Mouse (Mus musculus) forebrain, embryonic 11.5 days (tissue): ENCODE measurements around the gene Gm813. TPM values are rescaled to one million over a fixed set of nuclear protein-coding genes. Genes with fewer than 3 reads are reported as not detected.

Experiments
- ATAC-seq: fragments of 200-750 bp; cut with Nextera tagmentation; replicated peaks from 2 replicates; pipeline ENCODE4 v1.8.0; 2017; ENCODE audit warnings: moderate TSS enrichment; ENCODE audit not compliant: low FRiP score
- DNase-seq: peaks from one replicate; pipeline ENCODE4 v3.0.0-alpha.2; 2017; ENCODE audit warnings: low spot score
- H3K27ac ChIP-seq: fragments of 300-500 bp; sonication (generic); 2 replicates; pipeline ENCODE4 v1.5.1; 2014; ENCODE audit warnings: low read depth, low read length
- H3K27me3 ChIP-seq: fragments of 300-500 bp; sonication (generic); 2 replicates; pipeline ENCODE4 v1.6.1; 2014; ENCODE audit warnings: mild to moderate bottlenecking, low read length, mixed read lengths; ENCODE audit not compliant: control insufficient read depth, insufficient read depth
- H3K36me3 ChIP-seq: fragments of 300-500 bp; sonication (generic); 2 replicates; pipeline ENCODE4 v1.6.1; 2014; ENCODE audit warnings: mild to moderate bottlenecking, low read length, moderate library complexity, mixed read lengths; ENCODE audit not compliant: control insufficient read depth, insufficient read depth
- H3K4me1 ChIP-seq: fragments of 300-500 bp; sonication (generic); replicated peaks from 2 replicates; pipeline ENCODE4 v1.6.1; 2014; ENCODE audit warnings: low read length, mixed read lengths; ENCODE audit not compliant: control insufficient read depth, insufficient read depth
- H3K4me2 ChIP-seq: fragments of 300-500 bp; sonication (generic); 2 replicates; pipeline ENCODE4 v1.6.1; 2014; ENCODE audit warnings: low read depth, mild to moderate bottlenecking, low read length, moderate library complexity, mixed read lengths; ENCODE audit not compliant: severe bottlenecking
- H3K4me3 ChIP-seq: fragments of 300-500 bp; sonication (generic); 2 replicates; pipeline ENCODE4 v1.5.1; 2014; ENCODE audit warnings: low read depth, low read length
- H3K9ac ChIP-seq: fragments of 300-500 bp; sonication (generic); 2 replicates; pipeline ENCODE4 v1.6.1; 2014; ENCODE audit warnings: low read length
- H3K9me3 ChIP-seq: fragments of 300-500 bp; sonication (generic); 2 replicates; pipeline ENCODE4 v1.6.1; 2016; ENCODE audit warnings: low read length, mixed read lengths; ENCODE audit not compliant: control insufficient read depth
- WGBS: fragments of 180-500 bp; shearing (Covaris S2); extraction: QIAGEN DNeasy Blood & Tissue Kit; methylation state at CpG from one replicate; pipeline ENCODE4 v1.1.7; 2014; 5-methylcytosine and 5-hydroxymethylcytosine counted together
- polyA plus RNA-seq: library from polyadenylated mRNA; unstranded; fragments of >200 nt; fragmentation: Nextera tagmentation; extraction: Ambion mirVana; gene quantifications from 2 replicates; pipeline ENCODE4 v1.2.1, GENCODE M21; 2014

Gm813 gene
- polyA plus RNA-seq, 1 experiment from 2014 or later = not detected

DNA sequence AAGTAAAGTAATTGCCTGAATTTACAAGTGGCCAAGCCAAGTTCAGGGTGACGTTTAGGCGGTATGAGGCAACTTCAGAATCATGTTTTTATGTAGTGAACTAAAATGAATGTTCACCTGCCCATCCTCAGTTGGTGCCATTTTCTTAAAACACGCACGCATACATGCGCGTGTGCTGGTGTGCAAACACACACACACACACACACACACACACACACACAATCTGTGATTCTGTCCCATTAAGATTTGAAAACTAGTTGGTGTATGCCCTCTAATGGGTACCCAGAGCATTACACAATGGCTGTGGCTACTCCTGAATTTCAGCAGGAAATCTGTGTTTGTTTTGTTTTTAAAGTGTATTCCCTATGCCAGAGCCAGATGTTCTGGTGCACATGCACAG is 7.2 kb upstream of the Gm813 start:
- Histone ChIP-seq H3K36me3 (no peaks in the 10 kb centered on the region), H3K9me3 (no peaks in the 10 kb centered on the region), H3K27me3 (no peaks in the 10 kb centered on the region), H3K4me2 (no peak overlapping the region), H3K9ac (no peak overlapping the region), H3K4me3 (no peak overlapping the region), H3K4me1 (no peaks in the 10 kb centered on the region), H3K27ac (no peak overlapping the region)
- WGBS = 91% methylated on average over 6 of the region's 6 CpGs
- ATAC-seq (no peak), DNase-seq (no peak)

DNA sequence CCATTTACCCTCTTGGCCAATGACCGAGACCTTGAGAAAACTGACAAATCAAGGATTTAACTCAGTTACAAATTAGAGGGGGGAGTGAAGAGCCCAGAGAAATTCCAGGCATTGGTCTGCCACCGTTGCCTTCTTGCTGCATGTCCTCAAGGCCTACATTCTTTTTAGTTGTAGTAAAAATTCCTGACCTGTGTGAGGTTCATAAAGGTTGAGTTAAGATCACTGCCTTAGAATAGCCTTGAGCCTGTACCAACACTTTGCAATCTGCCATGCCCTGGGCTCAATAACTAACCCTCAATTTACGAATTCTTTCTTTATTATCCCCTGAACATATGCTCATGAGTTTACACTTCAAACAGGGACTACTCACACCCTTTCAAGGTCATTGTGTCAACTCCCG is 6.3 kb upstream of the Gm813 start:
- Histone ChIP-seq H3K4me1 (no peaks in the 10 kb centered on the region), H3K4me2 (no peak overlapping the region), H3K9me3 (no peaks in the 10 kb centered on the region), H3K9ac (no peak overlapping the region), H3K27me3 (no peaks in the 10 kb centered on the region), H3K4me3 (no peak overlapping the region), H3K36me3 (no peaks in the 10 kb centered on the region), H3K27ac (no peak overlapping the region)
- DNase-seq = no peak
- ATAC-seq = no peak
- 72% methylated on average over 4 of the region's 4 CpGs for WGBS

GRCm38 (mm10) chr16:58622377-58622776 is 5.6 kb upstream of the Gm813 start:
- Histone ChIP-seq H3K4me2 (no peak overlapping the region), H3K36me3 (no peaks in the 10 kb centered on the region), H3K27ac (no peak overlapping the region), H3K4me1 (no peaks in the 10 kb centered on the region), H3K9ac (no peak overlapping the region), H3K9me3 (no peaks in the 10 kb centered on the region), H3K27me3 (no peaks in the 10 kb centered on the region), H3K4me3 (no peak overlapping the region)
- DNase-seq (no peak), ATAC-seq (no peak)
- 97% methylated on average over 3 of the region's 3 CpGs for WGBS

GRCm38 (mm10) chr16:58617346-58617745 is 568 bp upstream of the Gm813 start:
- ATAC-seq (no peak), DNase-seq (no peak)
- Histone ChIP-seq H3K4me2 (no peak overlapping the region), H3K27ac (no peak overlapping the region), H3K36me3 (no peaks in the 10 kb centered on the region), H3K4me1 (no peaks in the 10 kb centered on the region), H3K4me3 (no peak overlapping the region), H3K27me3 (no peaks in the 10 kb centered on the region), H3K9me3 (no peaks in the 10 kb centered on the region), H3K9ac (no peak overlapping the region)

DNA sequence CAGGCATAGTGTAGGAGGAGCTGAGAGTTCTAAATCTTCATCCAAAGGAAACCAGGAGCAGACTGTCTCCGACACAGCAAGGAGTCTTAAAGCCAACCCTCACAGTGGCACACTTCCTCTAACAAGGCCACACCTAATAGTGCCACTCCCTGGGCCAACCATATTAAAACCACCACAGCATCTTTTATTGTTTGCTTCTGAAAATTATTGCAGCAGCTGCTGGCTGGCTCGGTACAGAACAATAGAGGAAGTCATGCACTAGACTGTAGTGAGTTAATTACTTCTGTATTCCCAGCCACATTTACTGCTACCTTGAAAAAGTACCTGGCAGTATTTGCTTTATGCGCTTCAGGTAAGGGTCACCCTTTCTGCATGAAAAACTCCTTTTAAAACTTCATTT is 3.8 kb downstream of the Gm813 start:
- Histone ChIP-seq H3K4me3 (no peak overlapping the region), H3K27ac (no peak overlapping the region), H3K36me3 (no peaks in the 10 kb centered on the region), H3K27me3 (no peaks in the 10 kb centered on the region), H3K4me1 (no peaks in the 10 kb centered on the region), H3K4me2 (no peak overlapping the region), H3K9ac (no peak overlapping the region), H3K9me3 (no peaks in the 10 kb centered on the region)
- 75% methylated on average over 3 of the region's 3 CpGs for WGBS
- DNase-seq (no peak), ATAC-seq (no peak)

DNA sequence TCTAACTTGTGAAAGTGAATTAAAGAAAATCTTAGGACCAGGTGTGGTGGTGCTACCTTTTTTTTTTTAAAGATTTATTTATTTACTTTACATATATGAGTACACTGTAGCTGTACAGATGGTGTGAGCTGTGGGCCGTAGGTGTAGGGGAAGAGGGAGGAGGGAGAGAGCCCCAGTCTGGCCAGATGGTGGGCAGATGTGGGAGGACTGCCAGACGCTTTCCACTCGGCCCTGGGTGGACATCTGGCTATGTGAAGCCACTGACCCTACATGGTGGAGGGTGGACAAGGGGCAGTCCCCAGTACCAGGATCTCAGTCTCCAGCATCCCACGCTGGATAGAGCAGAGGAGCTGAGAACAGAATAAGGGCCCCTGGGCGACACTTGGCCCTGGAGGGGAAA is 9.7 kb downstream of the Gm813 start:
- Histone ChIP-seq H3K4me1 (no peaks in the 10 kb centered on the region), H3K27ac (no peak overlapping the region), H3K36me3 (no peaks in the 10 kb centered on the region), H3K27me3 (no peaks in the 10 kb centered on the region), H3K4me3 (no peak overlapping the region), H3K9ac (no peak overlapping the region), H3K4me2 (no peak overlapping the region), H3K9me3 (no peaks in the 10 kb centered on the region)
- DNase-seq (no peak), ATAC-seq (no peak)
- WGBS = 74% methylated on average over 5 of the region's 5 CpGs

DNA sequence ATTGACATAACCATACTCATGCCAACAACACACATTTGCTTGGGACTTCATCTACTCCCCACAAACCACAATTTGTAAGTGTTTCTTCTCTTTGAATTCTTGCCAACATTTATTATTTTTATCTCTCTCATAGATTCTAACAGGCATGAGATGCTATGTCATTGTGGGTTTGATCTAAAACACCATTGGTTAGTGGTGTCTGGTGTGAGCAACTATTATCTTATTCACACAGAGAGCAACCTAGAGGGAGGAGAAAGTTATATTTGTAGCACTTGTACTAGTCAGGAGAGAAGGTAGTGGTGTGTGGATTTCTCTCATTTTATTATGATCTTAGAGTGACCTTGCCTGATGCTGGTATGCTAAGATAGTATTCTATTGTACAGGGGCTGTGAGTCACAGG is 12.1 kb downstream of the Gm813 start:
- H3K9me3 ChIP-seq = no peaks in the 10 kb centered on the region
- no peak overlapping the region for H3K4me2 ChIP-seq
- no peaks in the 10 kb centered on the region for H3K36me3 ChIP-seq
- H3K9ac ChIP-seq = no peak overlapping the region
- no peaks in the 10 kb centered on the region for H3K4me1 ChIP-seq
- DNase-seq (no peak), ATAC-seq (no peak)
- no peak overlapping the region for H3K4me3 ChIP-seq
- no peak overlapping the region for H3K27ac ChIP-seq
- no peaks in the 10 kb centered on the region for H3K27me3 ChIP-seq

- 85% methylated on average over 2 of the region's 2 CpGs for whole genome bisulfite sequencing
- Histone ChIP-seq H3K27me3 (no peaks in the 10 kb centered on the region), H3K9ac (no peak overlapping the region), H3K27ac (no peak overlapping the region), H3K4me3 (no peak overlapping the region), H3K9me3 (no peaks in the 10 kb centered on the region), H3K4me2 (no peak overlapping the region), H3K36me3 (no peaks in the 10 kb centered on the region), H3K4me1 (no peaks in the 10 kb centered on the region)
- ATAC-seq (no peak), DNase-seq (no peak)
Observed at GRCm38 (mm10) chr16:58603831-58604230, 12.9 kb downstream of the Gm813 start.

DNA sequence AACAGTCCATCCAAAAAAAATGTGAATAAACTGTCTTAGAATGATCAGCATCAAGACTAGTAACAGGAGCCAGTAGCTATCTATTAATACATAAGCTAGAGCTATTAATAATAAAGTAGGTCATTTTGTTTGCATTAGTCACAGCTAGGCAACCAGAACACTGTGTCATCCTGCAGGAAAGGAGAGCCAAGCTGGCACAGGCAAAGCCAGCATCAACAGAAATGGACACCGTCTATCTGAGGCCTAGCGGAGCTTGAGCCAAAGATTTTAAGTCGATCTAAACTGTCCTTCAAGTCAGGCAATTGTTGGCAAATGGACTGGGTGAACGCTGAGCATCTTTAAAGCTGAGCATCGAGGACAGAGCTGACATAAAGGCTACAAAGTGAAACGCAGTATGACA is 15.9 kb downstream of the Gm813 start:
- no peak for ATAC-seq
- 88% methylated on average over 6 of the region's 6 CpGs for WGBS

More for the DNA sequence above, 15.9 kb downstream of the Gm813 start:
- no peaks in the 10 kb centered on the region for H3K36me3 ChIP-seq
- H3K4me1 ChIP-seq = no peaks in the 10 kb centered on the region
- H3K9me3 ChIP-seq = no peaks in the 10 kb centered on the region
- no peak overlapping the region for H3K9ac ChIP-seq
- no peaks in the 10 kb centered on the region for H3K27me3 ChIP-seq
- no peak for DNase-seq
- no peak overlapping the region for H3K4me2 ChIP-seq
- H3K27ac ChIP-seq = no peak overlapping the region
- no peak overlapping the region for H3K4me3 ChIP-seq
